Mouse (Mus musculus): ENCODE measurements around the gene Parm1. TPM values are rescaled to one million over a fixed set of nuclear protein-coding genes. Genes with fewer than 3 reads are reported as not detected.

Parm1 gene
- polyA plus RNA-seq, 1 experiment, result 7.6 TPM

DNA sequence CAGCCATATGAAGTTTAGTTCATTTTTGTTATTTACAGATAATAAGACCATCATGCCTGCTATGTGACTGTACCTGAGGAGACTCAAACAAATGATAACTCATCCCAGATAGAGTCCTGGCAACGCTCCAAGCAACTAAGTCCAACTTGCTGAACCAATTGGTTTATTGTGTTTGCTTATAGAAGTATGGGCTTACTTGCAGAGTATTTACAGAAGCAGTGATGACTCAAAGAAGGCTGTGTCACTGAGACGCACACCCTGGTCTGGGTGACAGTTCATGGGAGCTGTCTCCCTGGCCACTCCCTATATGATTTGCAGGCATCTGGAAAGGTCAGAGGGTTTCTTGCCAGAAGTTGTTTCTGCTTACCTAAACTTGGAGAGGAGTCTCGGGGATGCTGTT, 49.2 kb downstream of the Parm1 start:
- H3K4me1 ChIP-seq (ENCODE audit: control insufficient read depth, insufficient read depth, low read length), result no peaks in the 10 kb centered on the region
- no peak overlapping the region for H3K4me3 ChIP-seq (ENCODE audit: insufficient read depth, low read depth, low read length)
- H3K27me3 ChIP-seq (replicated peaks; ENCODE audit: control insufficient read depth, insufficient read depth, low read length), result no peaks in the 10 kb centered on the region
- DNase-seq, result no peak
- TF ChIP-seq POLR2A (IDR thresholded peaks at IDR 0.05; ENCODE audit: low read depth, low read length) (no peak), CTCF (conservative IDR thresholded peaks at IDR 0.05; ENCODE audit: insufficient read depth, insufficient read length, low read depth, low read length) (no peak)
- no peaks in the 10 kb centered on the region for H3K36me3 ChIP-seq (ENCODE audit: control insufficient read depth, insufficient read depth, low read length)
- no peak overlapping the region for H3K27ac ChIP-seq (ENCODE audit: insufficient read depth, low read depth, low read length)
- WGBS, result 51% methylated on average over 3 of the region's 3 CpGs

DNA sequence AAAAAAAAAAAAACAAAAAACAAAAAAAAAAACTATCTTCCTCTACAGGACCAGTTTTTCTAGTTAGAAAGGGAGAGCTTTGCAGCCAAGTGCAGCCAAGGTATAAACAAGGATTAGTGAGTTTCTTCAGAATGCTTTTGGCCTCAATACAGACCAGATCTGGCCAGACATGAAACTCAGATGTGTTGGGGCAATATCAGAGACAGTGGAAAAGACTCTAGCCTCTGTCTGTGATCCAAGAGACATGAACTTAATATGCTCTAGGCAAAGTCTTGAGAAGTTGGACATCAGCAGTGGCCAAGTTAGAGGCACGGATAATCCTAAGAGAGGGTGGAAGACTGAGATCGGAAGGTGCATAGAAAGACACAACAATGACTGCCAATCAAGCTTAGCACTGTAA, 56.8 kb downstream of the Parm1 start:
- H3K36me3 ChIP-seq (ENCODE audit: control insufficient read depth, insufficient read depth, low read length), result no peaks in the 10 kb centered on the region
- H3K4me3 ChIP-seq (ENCODE audit: insufficient read depth, low read depth, low read length), result no peak overlapping the region
- 88% methylated on average over 2 of the region's 2 CpGs for WGBS
- H3K27me3 ChIP-seq (replicated peaks; ENCODE audit: control insufficient read depth, insufficient read depth, low read length), result no peaks in the 10 kb centered on the region
- H3K27ac ChIP-seq (ENCODE audit: insufficient read depth, low read depth, low read length), result no peak overlapping the region
- DNase-seq, result no peak
- H3K4me1 ChIP-seq (ENCODE audit: control insufficient read depth, insufficient read depth, low read length), result no peaks in the 10 kb centered on the region
- TF ChIP-seq POLR2A (IDR thresholded peaks at IDR 0.05; ENCODE audit: low read depth, low read length) (no peak), CTCF (conservative IDR thresholded peaks at IDR 0.05; ENCODE audit: insufficient read depth, insufficient read length, low read depth, low read length) (no peak)

DNA sequence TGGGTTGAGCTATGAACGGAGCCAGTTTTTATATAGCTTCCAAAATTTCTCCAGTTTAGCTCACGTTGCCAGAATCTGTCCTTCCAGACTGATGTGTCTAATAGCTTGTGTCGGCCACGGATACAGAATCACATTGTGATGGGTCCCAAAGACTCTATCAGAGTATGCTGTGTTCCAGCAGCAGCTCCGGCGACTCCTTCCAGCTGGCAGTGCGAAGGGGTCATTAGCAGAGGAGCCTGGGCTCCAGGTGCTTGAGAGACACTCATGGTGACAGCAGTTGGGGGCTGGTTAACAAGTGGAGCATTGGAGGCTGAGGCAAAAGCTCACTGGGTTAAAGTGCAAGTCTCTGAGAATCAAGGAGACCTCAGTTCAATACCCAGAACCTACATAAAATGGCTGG, 61.5 kb downstream of the Parm1 start:
- H3K36me3 ChIP-seq (ENCODE audit: control insufficient read depth, insufficient read depth, low read length), result no peaks in the 10 kb centered on the region
- H3K27me3 ChIP-seq (replicated peaks; ENCODE audit: control insufficient read depth, insufficient read depth, low read length), result no peaks in the 10 kb centered on the region
- H3K4me1 ChIP-seq (ENCODE audit: control insufficient read depth, insufficient read depth, low read length), result no peaks in the 10 kb centered on the region
- no peak overlapping the region for H3K27ac ChIP-seq (ENCODE audit: insufficient read depth, low read depth, low read length)
- no peak for TF ChIP-seq CTCF (conservative IDR thresholded peaks at IDR 0.05; ENCODE audit: insufficient read depth, insufficient read length, low read depth, low read length)
- TF ChIP-seq POLR2A (IDR thresholded peaks at IDR 0.05; ENCODE audit: low read depth, low read length), result no peak
- DNase-seq, result no peak
- no peak overlapping the region for H3K4me3 ChIP-seq (ENCODE audit: insufficient read depth, low read depth, low read length)
- 83% methylated on average over 7 of the region's 7 CpGs for WGBS

DNA sequence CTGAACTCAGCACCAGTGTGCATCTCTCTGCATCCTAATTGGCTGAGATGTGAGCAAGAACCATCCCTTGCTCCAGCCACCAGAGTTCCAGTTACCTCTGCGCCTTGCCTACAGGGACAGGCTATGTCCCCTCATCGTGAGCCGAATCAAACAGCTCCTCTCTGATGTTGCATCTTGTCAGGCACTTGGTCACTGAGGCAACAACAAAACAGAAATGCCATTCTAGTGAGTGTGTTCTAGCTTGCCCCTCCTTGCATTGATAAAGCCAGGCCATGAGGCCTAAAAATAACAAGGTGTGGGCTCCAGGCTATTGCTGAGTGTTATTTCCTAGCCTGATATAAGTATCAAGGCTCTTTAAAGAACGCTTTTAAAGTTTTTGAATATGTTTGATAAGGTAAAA, 64.4 kb downstream of the Parm1 start:
- Histone ChIP-seq H3K4me1 (ENCODE audit: control insufficient read depth, insufficient read depth, low read length) (no peaks in the 10 kb centered on the region), H3K27me3 (replicated peaks; ENCODE audit: control insufficient read depth, insufficient read depth, low read length) (no peaks in the 10 kb centered on the region), H3K4me3 (ENCODE audit: insufficient read depth, low read depth, low read length) (no peak overlapping the region), H3K36me3 (ENCODE audit: control insufficient read depth, insufficient read depth, low read length) (no peaks in the 10 kb centered on the region), H3K27ac (ENCODE audit: insufficient read depth, low read depth, low read length) (no peak overlapping the region)
- TF ChIP-seq CTCF (conservative IDR thresholded peaks at IDR 0.05; ENCODE audit: insufficient read depth, insufficient read length, low read depth, low read length) (no peak), POLR2A (IDR thresholded peaks at IDR 0.05; ENCODE audit: low read depth, low read length) (no peak)
- WGBS, result 91% methylated on average over 4 of the region's 4 CpGs
- DNase-seq, result no peak

DNA sequence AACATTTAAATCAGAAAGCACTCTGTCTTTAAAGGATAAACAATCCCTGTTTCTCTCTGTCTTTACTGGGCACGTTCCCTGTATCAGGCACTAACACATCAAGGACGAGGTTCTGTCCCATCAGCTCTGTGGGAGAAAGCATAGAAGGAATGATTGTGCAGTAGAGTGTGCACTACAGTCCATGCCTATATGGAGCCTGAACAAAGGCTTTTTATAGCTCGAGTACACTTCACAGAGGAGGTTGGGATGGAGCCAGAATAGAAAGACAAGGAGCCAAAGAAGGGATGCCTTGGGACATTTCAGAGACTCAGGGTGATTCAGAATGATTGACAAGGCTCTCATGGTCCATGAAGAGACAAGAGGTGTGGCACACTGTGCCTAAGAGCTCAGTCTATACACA, 68.8 kb downstream of the Parm1 start:
- H3K27me3 ChIP-seq (replicated peaks; ENCODE audit: control insufficient read depth, insufficient read depth, low read length), result no peaks in the 10 kb centered on the region
- H3K4me3 ChIP-seq (ENCODE audit: insufficient read depth, low read depth, low read length), result no peak overlapping the region
- DNase-seq, result no peak
- no peaks in the 10 kb centered on the region for H3K4me1 ChIP-seq (ENCODE audit: control insufficient read depth, insufficient read depth, low read length)
- no peak overlapping the region for H3K27ac ChIP-seq (ENCODE audit: insufficient read depth, low read depth, low read length)
- no peak for TF ChIP-seq POLR2A (IDR thresholded peaks at IDR 0.05; ENCODE audit: low read depth, low read length)
- TF ChIP-seq CTCF (conservative IDR thresholded peaks at IDR 0.05; ENCODE audit: insufficient read depth, insufficient read length, low read depth, low read length), result no peak
- no peaks in the 10 kb centered on the region for H3K36me3 ChIP-seq (ENCODE audit: control insufficient read depth, insufficient read depth, low read length)
- WGBS, result 72% methylated on average over 3 of the region's 3 CpGs

DNA sequence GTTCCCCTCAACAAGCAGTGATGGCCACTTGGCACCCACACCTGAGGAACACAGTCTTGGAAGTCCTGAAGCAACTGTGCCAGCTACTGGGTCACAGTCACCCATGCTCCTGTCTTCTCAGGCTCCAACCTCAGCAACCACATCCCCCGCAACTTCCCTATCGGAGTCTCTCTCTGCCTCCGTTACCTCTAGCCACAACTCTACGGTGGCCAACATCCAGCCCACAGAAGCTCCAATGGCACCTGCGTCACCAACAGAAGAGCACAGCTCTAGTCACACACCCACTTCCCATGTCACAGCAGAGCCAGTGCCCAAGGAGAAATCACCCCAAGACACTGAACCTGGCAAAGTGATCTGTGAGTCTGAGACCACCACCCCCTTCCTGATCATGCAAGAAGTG, 76.7 kb downstream of the Parm1 start:
- no peaks in the 10 kb centered on the region for H3K4me1 ChIP-seq (ENCODE audit: control insufficient read depth, insufficient read depth, low read length)
- H3K27me3 ChIP-seq (replicated peaks; ENCODE audit: control insufficient read depth, insufficient read depth, low read length), result no peaks in the 10 kb centered on the region
- no peak overlapping the region for H3K4me3 ChIP-seq (ENCODE audit: insufficient read depth, low read depth, low read length)
- H3K36me3 ChIP-seq (ENCODE audit: control insufficient read depth, insufficient read depth, low read length), result no peaks in the 10 kb centered on the region
- TF ChIP-seq CTCF (conservative IDR thresholded peaks at IDR 0.05; ENCODE audit: insufficient read depth, insufficient read length, low read depth, low read length) (no peak), POLR2A (IDR thresholded peaks at IDR 0.05; ENCODE audit: low read depth, low read length) (no peak)
- no peak for DNase-seq
- H3K27ac ChIP-seq (ENCODE audit: insufficient read depth, low read depth, low read length), result no peak overlapping the region
- WGBS, result 91% methylated on average over 5 of the region's 5 CpGs

DNA sequence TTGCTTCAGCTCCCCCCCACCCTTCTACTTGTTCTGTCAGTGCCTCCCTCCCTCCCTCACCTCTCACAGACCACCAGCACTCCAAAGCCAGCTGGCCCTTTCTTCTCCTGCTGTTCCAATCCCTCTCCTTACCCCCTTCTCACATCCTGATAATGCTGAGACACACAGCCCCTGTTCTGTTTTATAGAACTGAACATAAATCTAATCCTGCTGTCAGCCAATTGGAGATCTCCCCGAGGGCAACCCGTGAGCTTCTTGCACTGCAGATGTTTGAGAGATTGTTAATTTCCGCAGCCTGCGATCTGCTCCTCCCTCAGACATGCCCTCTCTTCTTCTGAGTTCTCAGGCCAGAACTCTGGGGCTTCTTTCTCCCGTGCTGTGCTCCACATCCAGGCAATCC, 79.8 kb downstream of the Parm1 start:
- H3K4me1 ChIP-seq (ENCODE audit: control insufficient read depth, insufficient read depth, low read length), result no peaks in the 10 kb centered on the region
- H3K27me3 ChIP-seq (replicated peaks; ENCODE audit: control insufficient read depth, insufficient read depth, low read length), result no peaks in the 10 kb centered on the region
- no peak overlapping the region for H3K4me3 ChIP-seq (ENCODE audit: insufficient read depth, low read depth, low read length)
- no peak for TF ChIP-seq CTCF (conservative IDR thresholded peaks at IDR 0.05; ENCODE audit: insufficient read depth, insufficient read length, low read depth, low read length)
- TF ChIP-seq POLR2A (IDR thresholded peaks at IDR 0.05; ENCODE audit: low read depth, low read length), result no peak
- no peak overlapping the region for H3K27ac ChIP-seq (ENCODE audit: insufficient read depth, low read depth, low read length)
- no peaks in the 10 kb centered on the region for H3K36me3 ChIP-seq (ENCODE audit: control insufficient read depth, insufficient read depth, low read length)
- no peak for DNase-seq
- WGBS, result 29% methylated on average over 5 of the region's 5 CpGs

DNA sequence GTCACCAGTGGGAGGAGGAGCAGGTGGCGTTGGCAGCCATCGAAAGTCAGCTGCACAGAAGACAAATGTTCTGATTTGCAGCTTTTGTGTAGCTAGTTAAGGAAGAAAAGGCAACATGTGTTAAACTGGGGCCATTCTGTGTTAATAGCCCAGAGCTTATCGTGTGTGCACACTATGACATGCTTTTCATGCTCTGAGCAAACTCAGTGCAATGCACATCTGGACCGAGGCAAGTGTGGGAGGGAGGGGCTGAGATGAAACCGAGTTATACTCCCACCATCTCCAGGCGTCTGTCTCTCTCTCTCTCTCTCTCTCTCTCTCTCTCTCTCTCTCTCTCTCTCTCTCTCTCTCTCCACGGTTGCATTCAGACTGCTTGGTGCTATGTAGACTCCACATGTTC, 82.4 kb downstream of the Parm1 start:
- H3K36me3 ChIP-seq (ENCODE audit: control insufficient read depth, insufficient read depth, low read length), result no peaks in the 10 kb centered on the region
- 35% methylated on average over 7 of the region's 7 CpGs for WGBS
- no peak overlapping the region for H3K4me3 ChIP-seq (ENCODE audit: insufficient read depth, low read depth, low read length)
- H3K27ac ChIP-seq (ENCODE audit: insufficient read depth, low read depth, low read length), result no peak overlapping the region
- H3K27me3 ChIP-seq (replicated peaks; ENCODE audit: control insufficient read depth, insufficient read depth, low read length), result no peaks in the 10 kb centered on the region
- H3K4me1 ChIP-seq (ENCODE audit: control insufficient read depth, insufficient read depth, low read length), result no peaks in the 10 kb centered on the region
- TF ChIP-seq POLR2A (IDR thresholded peaks at IDR 0.05; ENCODE audit: low read depth, low read length) (no peak), CTCF (conservative IDR thresholded peaks at IDR 0.05; ENCODE audit: insufficient read depth, insufficient read length, low read depth, low read length) (no peak)
- DNase-seq, result no peak

Measured in kidney, adult 2 months (tissue).